Mouse (Mus musculus) liver, postnatal 0 days (tissue): Measurements from ENCODE around the gene Capn5.

Experiments
- CTCF ChIP-seq: sonication (generic); IDR thresholded peaks from 2 replicates; pipeline ENCODE4 v1.5.1; 2016; ENCODE audit warnings: antibody characterized with exemption, low read depth
- EP300 ChIP-seq: IDR thresholded peaks from 2 replicates; pipeline ENCODE4 v1.6.1; 2016; ENCODE audit warnings: antibody characterized with exemption, low read depth, mild to moderate bottlenecking

GRCm38 (mm10) chr7:98199381-98199780, 21.3 kb upstream of the Capn5 start, which contains the start of gene B3gnt6:
- TF ChIP-seq CTCF: no peak
- TF ChIP-seq EP300: no peak
